Mouse (Mus musculus) kidney, adult 9 months (tissue): ENCODE measurements at regions not wholly inside any gene's neighbourhood (a gene's known extent, or its start where the extent isn't known, plus 50 kb on each side); places are given as distances from the start of the nearest gene placed in this dataset.

ENCODE experiments used
- DNase-seq: peaks from one replicate; pipeline ENCODE4 v3.0.0; 2022

- DNase-seq = peak; percentile 52
Measured at GRCm38 (mm10) chr3:16751764-16752485, 745.7 kb upstream of the Gm5150 start.

- no peak for DNase-seq
Measured at GRCm38 (mm10) chr3:16733936-16734330, 727.7 kb upstream of the Gm5150 start.

- no peak for DNase-seq
Measured at GRCm38 (mm10) chr3:16733295-16733935, 727.2 kb upstream of the Gm5150 start.

- peak; percentile 75 for DNase-seq
Measured at GRCm38 (mm10) chr3:16724371-16725100, 718.3 kb upstream of the Gm5150 start.

GRCm38 (mm10) chr3:16723631-16724030 is 717.4 kb upstream of the Gm5150 start:
- DNase-seq = peak; percentile 46

- DNase-seq = no peak
Measured at GRCm38 (mm10) chr3:16690955-16691354, 684.7 kb upstream of the Gm5150 start.

GRCm38 (mm10) chr3:16688973-16689372 is 682.7 kb upstream of the Gm5150 start:
- no peak for DNase-seq

GRCm38 (mm10) chr3:16657566-16657965 is 651.3 kb upstream of the Gm5150 start:
- DNase-seq = no peak
